Comparison of ENCODE assay signal across 9 mouse cellular contexts in genomic region chr2:26481724-26482495, GRCm38 (mm10). TPM values are rescaled to one million over a fixed set of nuclear protein-coding genes. Genes with fewer than 3 reads are reported as not detected.
DNase-seq lines count a peak whose midpoint lies in the region; ATAC-seq lines count a peak whose summit lies in the region.
"Had no signal": no experiment of that assay in that cellular context is flagged by ENCODE, and none has a peak within 500 bp of the region (broad histone marks: within the 10 kb centered on the region; RNA-seq: fewer than 3 reads in every experiment).

No protein-coding gene starts in this region.

- no peaks in the 10 kb centered on the region for H3K9me3 ChIP-seq in heart, embryonic 15.5 days (replicated peaks)
- H3K9me3 ChIP-seq in intestine, embryonic 15.5 days, result no peaks in the 10 kb centered on the region
- H3K9me3 ChIP-seq in limb, embryonic 15.5 days, result no peaks in the 10 kb centered on the region
- no peaks in the 10 kb centered on the region for H3K9me3 ChIP-seq in neural tube, embryonic 13.5 days

- H3K27me3 ChIP-seq in heart, embryonic 15.5 days, result no peaks in the 10 kb centered on the region
- no peaks in the 10 kb centered on the region for H3K27me3 ChIP-seq in intestine, embryonic 15.5 days (replicated peaks)
- H3K27me3 ChIP-seq in limb, embryonic 15.5 days, result no peaks in the 10 kb centered on the region
- H3K27me3 ChIP-seq in neural tube, embryonic 13.5 days, result no peaks in the 10 kb centered on the region

- H3K27ac ChIP-seq in heart, embryonic 15.5 days, result peak overlapping the region; percentile 66; the same call in 1 of the 2 replicates
- peak overlapping the region; percentile 79 for H3K27ac ChIP-seq in intestine, embryonic 15.5 days
- H3K27ac ChIP-seq in limb, embryonic 15.5 days, result peak overlapping the region; percentile 19; the same call in 1 of the 2 replicates
- peak overlapping the region; percentile 94 for H3K27ac ChIP-seq in neural tube, embryonic 13.5 days (replicated peaks)

- intact Hi-C loops in heart, postnatal 36 days (cut with DNase I), result no loop called here

- 72% methylated on average over 10 of the region's 10 CpGs for WGBS in heart, embryonic 15.5 days
- 56% methylated on average over 10 of the region's 10 CpGs for WGBS in intestine, embryonic 15.5 days
- WGBS in limb, embryonic 15.5 days, result 70% methylated on average over 10 of the region's 10 CpGs
- 70% methylated on average over 10 of the region's 10 CpGs for WGBS in neural tube, embryonic 13.5 days

- no peak for ATAC-seq in heart, embryonic 15.5 days (replicated peaks; ENCODE audit: insufficient number of reproducible peaks, insufficient read depth, low FRiP score, low read depth)
- ATAC-seq in intestine, embryonic 15.5 days, result peak; percentile 91
- ATAC-seq in limb, embryonic 15.5 days (ENCODE audit: insufficient number of reproducible peaks, low FRiP score, low TSS enrichment, low read depth), result no peak
- no peak for ATAC-seq in neural tube, embryonic 13.5 days (ENCODE audit: low read depth)
- ATAC-seq in CD4-positive, CD25-positive, alpha-beta regulatory T cell, adult 4 months, result no peak

- H3K36me3 ChIP-seq in heart, embryonic 15.5 days, result peaks cover 37% of the 10 kb centered on the region
- peaks cover 43% of the 10 kb centered on the region for H3K36me3 ChIP-seq in intestine, embryonic 15.5 days
- peaks cover 76% of the 10 kb centered on the region for H3K36me3 ChIP-seq in limb, embryonic 15.5 days
- peaks cover 53% of the 10 kb centered on the region for H3K36me3 ChIP-seq in neural tube, embryonic 13.5 days

- peaks cover 37% of the 10 kb centered on the region for H3K4me1 ChIP-seq in heart, embryonic 15.5 days (replicated peaks)
- peaks cover 55% of the 10 kb centered on the region for H3K4me1 ChIP-seq in intestine, embryonic 15.5 days (replicated peaks)
- peaks cover 39% of the 10 kb centered on the region for H3K4me1 ChIP-seq in limb, embryonic 15.5 days
- peaks cover 97% of the 10 kb centered on the region for H3K4me1 ChIP-seq in neural tube, embryonic 13.5 days (replicated peaks)

- no peak overlapping the region for H3K4me3 ChIP-seq in heart, embryonic 15.5 days
- no peak overlapping the region for H3K4me3 ChIP-seq in intestine, embryonic 15.5 days (replicated peaks)
- H3K4me3 ChIP-seq in limb, embryonic 15.5 days, result no peak overlapping the region
- no peak overlapping the region for H3K4me3 ChIP-seq in neural tube, embryonic 13.5 days

- H3K4me2 ChIP-seq in heart, embryonic 15.5 days, result no peak overlapping the region
- H3K4me2 ChIP-seq in intestine, embryonic 15.5 days (replicated peaks), result peak overlapping the region; percentile 45
- H3K4me2 ChIP-seq in limb, embryonic 15.5 days, result no peak overlapping the region
- no peak overlapping the region for H3K4me2 ChIP-seq in neural tube, embryonic 13.5 days

- H3K9ac ChIP-seq in heart, embryonic 15.5 days, result no peak overlapping the region
- H3K9ac ChIP-seq in intestine, embryonic 15.5 days, result no peak overlapping the region
- no peak overlapping the region for H3K9ac ChIP-seq in limb, embryonic 15.5 days
- H3K9ac ChIP-seq in neural tube, embryonic 13.5 days, result no peak overlapping the region

- no peak for DNase-seq in heart, postnatal 36 days
- DNase-seq in thymus, postnatal 4 days, result no peak
- DNase-seq in urinary bladder, adult 18-20 months (ENCODE audit: low spot score in 2 of 2), result no peak
- DNase-seq: gastrocnemius, postnatal 36 days had no signal

RNA-seq across cellular contexts. Expression of gene Notch1, which starts 34.6 kb away (rescaled TPM):
- 10.8 and 24.2 TPM in 2 replicates for polyA plus RNA-seq in heart, embryonic 15.5 days (2015; fragmentation: Nextera tagmentation; extraction: Ambion mirVana)
- 10 to 100 TPM; 29.5 to 34.0 TPM for total RNA-seq in heart, postnatal 36 days (2021)
- polyA plus RNA-seq in intestine, embryonic 15.5 days (2015; fragmentation: Nextera tagmentation; extraction: Ambion mirVana), result 11.3 and 12.2 TPM in 2 replicates
- 23.1 and 24.3 TPM in 2 replicates for polyA plus RNA-seq in limb, embryonic 15.5 days (2015; fragmentation: Nextera tagmentation; extraction: Ambion mirVana)
- 19.3 and 20.5 TPM in 2 replicates for polyA plus RNA-seq in neural tube, embryonic 13.5 days (2015; fragmentation: Nextera tagmentation; extraction: Ambion mirVana)
- polyA plus RNA-seq in CD4-positive, CD25-positive, alpha-beta regulatory T cell, adult 4 months (2017; shearing (Covaris generic)), result 10 to 100 TPM; 21.9 to 33.0 TPM

RNA-seq across cellular contexts. Expression of gene Sec16a, which starts 36.9 kb away (rescaled TPM):
- polyA plus RNA-seq in heart, embryonic 15.5 days (2015; fragmentation: Nextera tagmentation; extraction: Ambion mirVana), result 10.5 and 14.5 TPM in 2 replicates
- total RNA-seq in heart, postnatal 36 days (2021), result 10 to 100 TPM; 36.9 to 39.1 TPM
- polyA plus RNA-seq in intestine, embryonic 15.5 days (2015; fragmentation: Nextera tagmentation; extraction: Ambion mirVana), result 20.2 and 24.7 TPM in 2 replicates
- 26.2 and 30.5 TPM in 2 replicates for polyA plus RNA-seq in limb, embryonic 15.5 days (2015; fragmentation: Nextera tagmentation; extraction: Ambion mirVana)
- polyA plus RNA-seq in neural tube, embryonic 13.5 days (2015; fragmentation: Nextera tagmentation; extraction: Ambion mirVana), result 18.4 and 20.7 TPM in 2 replicates
- polyA plus RNA-seq in CD4-positive, CD25-positive, alpha-beta regulatory T cell, adult 4 months (2017; shearing (Covaris generic)), result 10 to 100 TPM; 24.8 to 31.7 TPM

Comparison
In these comparisons a context has a peak if more than half of its experiments do, and no peak if none do; other contexts are left out.
1. H3K27ac ChIP-seq: peak in every context shown above with its lines; median percentile 94 in neural tube, embryonic 13.5 days; 79 in intestine, embryonic 15.5 days; 66 in heart, embryonic 15.5 days; 19 in limb, embryonic 15.5 days.